Mouse (Mus musculus) skeletal muscle tissue, adult 2 months (tissue): ENCODE measurements around the gene Mif.
A peak's percentile ranks its signal among the peaks of the same experiment; 100 is the strongest.
"Not testable (repeated sequence)": the region's sequence is repeated elsewhere in the genome, so short reads cannot be mapped to it uniquely, and the experiment has no call there.

Source experiments
- DNase-seq: peaks from one replicate; pipeline ENCODE4 v3.0.0-alpha.2; 2012; ENCODE audit warnings: low read depth, low spot score

Gene Mif

GRCm38 (mm10) chr10:75859786-75860470 is at the start of gene Mif:
Mif (minus strand) TSS chr10:75860240.
- DNase-seq = peak; percentile 84

GRCm38 (mm10) chr10:75906882-75907281 is 46.8 kb upstream of the Mif start:
- no peak for DNase-seq

- no peak for DNase-seq
Observed at GRCm38 (mm10) chr10:75904391-75904790, 44.4 kb upstream of the Mif start.

DNA sequence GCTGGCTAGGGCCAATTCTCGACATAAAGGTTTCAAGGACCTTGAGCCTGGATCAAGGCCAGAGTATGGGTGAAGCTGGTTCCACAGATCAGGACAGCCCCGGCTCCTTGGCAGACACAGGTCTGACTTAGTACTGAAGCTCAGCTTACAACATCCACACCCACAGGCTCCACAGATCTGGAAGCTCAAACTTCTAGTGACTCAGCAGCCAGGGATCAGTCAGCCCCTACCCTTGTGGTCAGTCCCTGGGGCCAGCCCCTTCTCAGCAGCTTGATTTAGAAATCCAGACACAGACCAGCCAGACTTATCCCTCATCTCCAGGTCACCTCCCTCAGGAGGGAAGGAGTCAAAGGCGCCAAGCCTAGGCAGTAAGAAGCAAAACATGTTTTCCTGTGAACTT is 38.8 kb upstream of the Mif start:
- DNase-seq = peak; percentile 92

- DNase-seq = no peak
Observed at GRCm38 (mm10) chr10:75898039-75898564, 38.1 kb upstream of the Mif start.

DNA sequence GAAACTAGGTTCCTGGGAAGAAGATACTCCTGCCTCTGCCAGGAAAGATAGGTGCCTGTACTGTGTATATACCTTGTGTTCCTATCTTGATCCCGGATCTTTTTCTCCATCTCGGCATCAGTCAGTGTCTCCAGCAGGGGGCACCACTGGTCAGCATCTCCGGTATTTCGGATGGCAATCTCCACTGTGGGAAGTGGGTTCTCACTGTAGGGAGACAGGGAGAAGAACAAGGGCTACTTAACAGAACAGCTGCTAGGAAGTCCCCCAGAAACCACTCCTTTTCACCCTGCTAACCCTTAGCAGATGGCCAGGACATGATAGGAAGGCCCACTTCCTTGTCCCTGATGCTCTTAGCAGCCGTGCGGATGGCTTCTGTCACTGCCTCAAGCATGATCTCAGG is 37.3 kb upstream of the Mif start:
- DNase-seq = peak; percentile 62

DNA sequence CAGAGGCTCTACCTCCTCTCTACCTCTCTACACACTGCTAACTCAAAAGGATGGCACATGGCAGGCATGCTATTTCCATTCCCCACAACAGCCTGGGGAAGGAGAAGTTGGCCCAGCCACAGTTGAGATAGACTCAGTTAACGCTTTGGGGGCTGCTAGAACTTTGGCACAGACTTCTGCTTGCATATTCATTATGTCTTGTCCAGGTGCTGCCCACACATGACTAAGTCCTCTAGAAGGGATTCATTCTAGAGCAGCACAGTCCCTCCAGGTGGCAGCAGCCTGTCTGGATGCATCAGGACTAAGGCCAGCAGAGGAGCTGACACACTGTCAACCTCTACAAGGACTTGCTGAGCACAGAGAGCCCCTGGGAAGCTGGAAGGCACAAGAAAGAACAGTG is 36.2 kb upstream of the Mif start:
- DNase-seq = no peak

- no peak for DNase-seq
Observed at GRCm38 (mm10) chr10:75895730-75896129, 35.7 kb upstream of the Mif start.

DNA sequence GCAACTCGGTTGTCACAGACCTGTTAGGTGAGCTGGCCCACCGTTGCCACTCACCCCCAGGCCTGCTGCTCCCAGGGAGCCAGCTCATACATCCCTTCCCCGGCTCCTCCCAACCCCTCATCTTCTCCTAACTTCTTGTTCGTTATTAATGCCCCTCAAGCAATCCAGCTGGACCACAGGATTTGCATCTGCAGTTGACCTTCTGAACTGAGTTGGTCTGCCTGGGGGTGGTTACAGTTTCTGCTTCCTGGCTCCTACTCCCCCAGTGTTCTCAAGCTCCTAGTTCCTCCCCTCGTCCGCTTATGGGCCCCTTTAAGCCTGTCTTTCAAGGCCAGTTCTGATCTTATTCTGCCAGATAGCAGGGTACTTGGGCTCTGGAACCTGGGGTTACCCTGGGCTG is 34.6 kb upstream of the Mif start:
- no peak for DNase-seq

- peak; percentile 90 for DNase-seq
Observed at GRCm38 (mm10) chr10:75893089-75893750, 33.2 kb upstream of the Mif start, which contains the start of gene Derl3. Derl3 (plus strand) TSS chr10:75893413.

GRCm38 (mm10) chr10:75889406-75890153 is 29.5 kb upstream of the Mif start:
- no peak for DNase-seq

DNA sequence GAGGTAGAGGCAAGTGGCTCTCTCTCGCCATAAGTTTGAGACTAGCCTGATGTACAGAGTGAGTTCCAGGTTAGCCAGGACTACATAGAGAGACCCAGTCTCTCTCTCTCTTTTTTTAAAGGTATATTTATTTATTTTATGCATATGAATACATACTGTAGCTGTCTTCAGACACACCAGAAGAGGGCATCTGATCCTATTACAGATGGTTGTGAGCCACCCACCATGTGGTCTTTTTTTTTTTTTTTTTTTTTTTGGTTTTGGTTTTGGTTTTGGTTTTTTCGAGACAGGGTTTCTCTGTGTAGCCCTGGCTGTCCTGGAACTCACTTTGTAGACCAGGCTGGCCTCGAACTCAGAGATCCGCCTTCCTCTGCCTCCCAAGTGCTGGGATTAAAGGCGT is 27.5 kb upstream of the Mif start:
- not testable (repeated sequence) for DNase-seq

- DNase-seq = no peak
Observed at GRCm38 (mm10) chr10:75884742-75885141, 24.7 kb upstream of the Mif start.

GRCm38 (mm10) chr10:75883232-75883552 is 23.2 kb upstream of the Mif start:
- DNase-seq = peak; percentile 69

DNA sequence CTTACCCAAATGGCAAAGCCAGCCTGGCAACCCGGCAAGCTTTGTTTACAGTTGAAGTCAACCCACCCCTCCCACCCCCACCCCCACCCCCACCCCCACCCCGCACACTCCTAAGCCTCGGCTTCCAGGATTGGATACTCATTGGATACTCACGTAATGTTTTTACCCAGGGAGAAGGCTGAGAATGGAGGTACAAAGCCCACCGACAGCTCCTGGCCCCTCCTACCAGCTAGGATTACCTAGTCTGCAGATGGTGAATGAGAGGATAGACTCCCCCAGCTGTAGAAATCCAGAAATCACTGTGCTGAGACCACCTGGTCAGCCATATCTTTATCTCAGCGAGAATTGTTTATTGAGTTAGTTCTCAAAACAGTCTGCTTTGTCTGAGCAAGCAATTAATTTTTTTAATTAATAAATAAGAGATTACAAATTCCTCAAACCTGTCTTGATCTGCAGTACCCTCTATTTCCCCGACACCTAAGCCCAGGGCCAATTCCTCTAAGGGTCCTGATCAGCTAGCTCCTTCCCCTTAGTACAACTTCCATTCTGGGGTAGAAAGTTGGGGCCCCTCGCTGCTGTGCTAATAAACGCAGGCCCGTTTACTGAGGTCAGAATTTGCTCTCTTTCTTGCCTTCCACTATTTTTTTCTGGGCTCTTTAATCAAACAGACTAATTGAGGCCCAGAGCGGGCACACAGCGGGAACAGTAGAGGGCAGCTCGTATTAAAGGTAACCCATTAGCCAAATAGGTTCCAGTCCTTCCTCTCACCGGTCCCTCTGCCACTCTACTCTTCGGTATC is 22.6 kb upstream of the Mif start:
- no peak for DNase-seq

DNA sequence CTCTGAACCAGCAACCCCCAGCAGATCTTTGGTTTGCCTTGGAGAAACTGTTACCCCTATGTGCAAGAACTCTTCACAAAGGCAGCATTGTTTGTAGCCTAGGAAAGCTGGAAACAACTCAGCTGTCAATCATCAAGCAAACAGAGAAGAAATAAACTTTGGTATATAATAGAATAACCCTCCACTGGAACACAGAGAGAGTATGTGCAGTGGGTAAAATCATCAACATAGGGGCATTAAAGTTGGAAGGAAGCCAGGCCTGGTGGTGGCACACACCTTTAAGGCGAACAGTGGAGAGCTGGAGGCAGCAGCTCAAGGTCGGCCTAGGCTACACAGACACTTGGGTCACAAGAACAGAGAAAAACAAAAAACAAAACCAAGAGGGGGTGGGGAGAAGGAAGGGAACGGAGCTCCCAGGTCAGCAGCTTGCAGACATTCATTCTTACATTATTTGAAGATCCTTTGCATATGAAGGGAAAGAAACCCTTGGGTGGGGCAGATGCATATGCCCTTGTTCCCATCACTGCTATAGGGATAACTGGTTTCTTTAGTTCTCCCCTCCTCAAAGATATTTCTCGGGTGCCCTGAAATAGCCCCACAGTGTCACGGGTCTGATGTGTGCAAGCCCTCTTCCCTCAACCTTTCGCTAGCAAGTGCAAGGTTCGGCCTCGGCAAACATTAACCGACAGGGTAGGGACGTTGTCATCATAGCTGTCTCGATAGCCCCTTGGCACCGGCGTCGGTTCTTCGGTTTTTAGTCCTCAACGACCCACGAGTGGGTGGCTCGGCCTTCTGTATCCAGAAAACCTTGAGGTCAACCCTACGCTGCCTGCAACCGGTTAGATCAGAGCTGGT is 21.8 kb upstream of the Mif start:
- no peak for DNase-seq

DNA sequence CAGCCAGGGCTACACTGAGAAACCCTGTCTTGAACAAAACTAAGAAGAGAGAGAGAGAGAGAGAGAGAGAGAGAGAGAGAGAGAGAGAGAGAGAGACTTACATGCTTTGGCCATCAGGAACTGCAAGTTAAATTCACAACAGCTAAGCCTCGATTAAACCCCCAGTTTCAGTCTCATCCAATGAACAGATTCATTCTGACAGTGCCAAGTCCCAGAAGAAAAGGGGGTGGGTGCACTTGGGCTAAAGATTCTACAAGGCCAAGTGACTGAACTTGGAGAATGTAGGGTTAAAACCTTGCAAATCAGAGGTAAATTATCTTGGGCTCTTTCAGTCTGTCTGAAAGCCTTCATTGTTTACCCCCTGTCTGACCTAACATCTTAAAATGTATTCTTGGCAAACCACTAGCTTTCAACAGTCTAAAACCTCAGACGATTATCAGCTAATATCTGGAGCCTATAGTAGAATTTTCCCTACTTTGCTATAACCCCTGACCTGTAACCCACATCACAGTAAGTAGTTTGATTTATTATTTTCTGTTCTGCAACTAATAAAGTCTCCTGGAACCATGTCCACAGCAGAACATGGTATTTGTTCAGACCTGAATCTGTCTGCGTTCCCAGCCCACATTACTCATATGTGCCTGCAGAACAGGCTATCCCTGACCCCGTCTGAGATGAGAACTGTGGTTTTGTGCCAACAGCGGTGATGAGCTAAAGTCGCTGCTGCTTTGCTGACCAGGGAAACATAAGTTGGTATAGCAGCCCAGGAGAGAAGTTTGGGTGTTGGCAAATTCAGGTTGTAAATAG is 20.9 kb upstream of the Mif start:
- no peak for DNase-seq

- DNase-seq = no peak
Observed at GRCm38 (mm10) chr10:75880351-75880750, 20.3 kb upstream of the Mif start.

GRCm38 (mm10) chr10:75878836-75879235 is 18.8 kb upstream of the Mif start:
- DNase-seq = no peak
